Mouse (Mus musculus): Measurements from ENCODE around the gene Ehbp1.

The Ehbp1 gene

DNA sequence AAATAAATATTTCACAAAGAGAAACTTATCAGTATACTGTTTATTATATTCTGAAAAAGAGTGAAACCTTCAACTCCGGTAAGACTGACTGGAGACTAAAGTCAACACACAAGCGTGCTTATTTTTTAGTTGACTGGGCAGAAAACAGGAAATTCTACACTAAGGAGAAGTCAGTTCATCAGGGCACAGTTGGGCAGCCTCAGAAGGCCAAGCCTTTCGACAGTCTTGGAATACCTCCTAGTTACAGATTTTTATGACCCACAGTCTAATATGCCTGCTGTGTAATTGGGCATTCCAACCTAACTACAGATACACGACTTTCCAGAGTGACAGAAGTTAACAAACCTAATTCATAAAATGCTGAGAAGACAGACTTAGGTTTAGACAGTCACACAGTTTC, 145.3 kb downstream of the Ehbp1 start:
- no peak for DNase-seq (ENCODE audit: low read depth)

GRCm38 (mm10) chr11:22194607-22195006, 147.5 kb downstream of the Ehbp1 start:
- DNase-seq (ENCODE audit: low read depth), result no peak

GRCm38 (mm10) chr11:22190576-22190975, 151.5 kb downstream of the Ehbp1 start:
- peak; percentile 10 for DNase-seq (ENCODE audit: low read depth)

GRCm38 (mm10) chr11:22189970-22190369, 152.1 kb downstream of the Ehbp1 start:
- no peak for DNase-seq (ENCODE audit: low read depth)

DNA sequence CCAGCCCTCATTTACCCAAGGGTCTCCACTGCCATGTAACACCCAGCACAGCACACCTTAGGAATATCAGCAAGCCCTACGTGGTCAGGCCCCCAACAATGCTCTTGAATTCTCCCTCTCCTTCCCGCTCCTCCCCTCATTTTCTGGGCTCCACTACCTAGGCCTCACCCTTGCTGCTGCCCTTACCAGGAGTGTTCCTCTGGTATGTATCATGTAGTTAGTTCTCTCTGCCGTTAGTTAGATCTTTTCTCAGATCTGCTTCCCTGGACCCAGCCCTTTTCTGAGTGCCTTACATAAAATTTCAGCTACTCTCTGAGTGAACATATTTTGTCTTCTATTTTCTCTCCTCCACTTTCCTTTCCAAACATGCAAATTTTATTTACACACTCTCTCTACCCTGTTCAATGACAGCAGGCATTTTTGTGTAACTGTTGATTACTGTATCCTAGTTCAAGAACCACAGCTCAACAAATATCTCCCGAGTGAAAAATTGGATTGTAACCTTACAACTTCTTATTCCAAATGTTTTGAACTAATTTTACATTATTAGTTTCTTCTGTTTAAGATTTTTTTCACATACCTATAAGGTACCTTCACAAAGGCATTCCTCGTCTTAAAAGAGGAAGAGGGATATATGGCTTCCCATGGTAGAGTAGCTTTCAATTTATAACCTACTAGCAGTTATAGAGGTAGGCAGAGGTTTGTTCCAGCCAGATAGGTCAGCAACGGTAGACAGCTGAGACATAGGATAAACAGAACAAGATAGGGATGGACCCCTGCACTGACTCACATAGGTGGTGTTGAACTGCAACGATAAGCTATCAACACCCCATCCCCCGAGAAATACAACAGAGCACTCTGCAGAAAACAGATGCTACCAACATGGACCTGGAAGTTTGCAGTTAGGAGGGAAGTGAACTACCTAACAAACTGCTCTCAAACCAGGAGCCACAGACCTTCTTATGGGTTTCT, 160.3 kb downstream of the Ehbp1 start:
- DNase-seq (ENCODE audit: low read depth), result no peak

- DNase-seq (ENCODE audit: low read depth), result no peak
Observed at GRCm38 (mm10) chr11:22180146-22180545, 161.9 kb downstream of the Ehbp1 start.

GRCm38 (mm10) chr11:22178569-22178968, 163.5 kb downstream of the Ehbp1 start:
- no peak for DNase-seq (ENCODE audit: low read depth)

DNA sequence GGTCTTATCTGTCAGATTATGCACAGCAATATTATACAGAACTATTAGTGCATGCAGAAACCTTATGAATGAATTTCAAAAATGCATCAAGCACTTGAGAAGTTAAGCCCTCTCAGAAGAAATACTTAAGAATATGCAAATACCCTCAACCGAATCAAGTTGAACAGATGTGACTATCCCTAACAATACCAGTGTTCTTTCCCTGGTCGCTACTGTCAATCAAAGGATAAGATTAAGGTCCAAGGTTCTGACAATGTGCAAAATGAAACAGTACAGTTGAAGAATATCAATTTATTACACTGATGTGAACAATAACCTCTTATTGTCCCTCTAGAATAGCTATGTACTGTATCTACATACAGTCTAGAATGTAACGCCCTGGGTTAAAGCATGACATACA, 167.8 kb downstream of the Ehbp1 start:
- no peak for DNase-seq (ENCODE audit: low read depth)

GRCm38 (mm10) chr11:22170962-22171638, 171.0 kb downstream of the Ehbp1 start:
- DNase-seq (ENCODE audit: low read depth), result no peak

DNA sequence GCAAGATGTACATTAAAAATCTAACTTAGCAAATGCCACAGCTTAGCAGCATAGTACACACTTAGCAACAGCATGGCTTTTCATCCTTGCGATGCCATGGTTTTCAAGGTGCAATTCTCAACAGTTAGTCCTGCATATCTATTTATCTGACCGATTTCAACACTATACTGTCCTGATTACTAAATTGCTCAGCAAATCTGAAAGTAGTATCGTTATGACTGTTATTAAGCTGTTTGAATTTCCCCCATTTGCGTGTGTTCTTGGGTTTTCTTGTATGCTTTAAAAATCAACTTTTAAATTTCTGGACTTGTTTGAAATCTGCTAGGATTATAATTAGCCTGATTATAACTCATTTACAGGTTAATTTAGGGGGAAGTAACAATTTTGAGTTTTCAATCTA, 184.2 kb downstream of the Ehbp1 start:
- DNase-seq (ENCODE audit: low read depth), result no peak

DNA sequence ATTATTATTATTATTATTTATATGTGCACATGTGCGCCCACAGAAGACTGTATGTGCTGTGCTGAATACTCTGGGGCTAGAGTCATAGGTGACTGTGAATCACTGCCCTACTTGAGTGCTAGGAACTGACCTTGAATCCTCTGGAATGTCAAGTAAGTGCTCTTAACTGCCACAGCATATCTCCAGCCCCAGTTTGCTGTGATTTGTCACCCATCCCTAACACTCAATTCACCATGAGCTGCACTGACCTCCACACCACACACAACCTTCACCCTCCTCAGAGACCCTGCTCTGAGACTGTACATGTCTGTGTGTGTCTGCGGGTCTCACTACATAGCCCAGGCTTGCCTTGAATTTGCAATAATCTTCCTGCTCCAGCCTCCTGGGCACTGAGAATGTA, 185.9 kb downstream of the Ehbp1 start:
- no peak for DNase-seq (ENCODE audit: low read depth)

DNA sequence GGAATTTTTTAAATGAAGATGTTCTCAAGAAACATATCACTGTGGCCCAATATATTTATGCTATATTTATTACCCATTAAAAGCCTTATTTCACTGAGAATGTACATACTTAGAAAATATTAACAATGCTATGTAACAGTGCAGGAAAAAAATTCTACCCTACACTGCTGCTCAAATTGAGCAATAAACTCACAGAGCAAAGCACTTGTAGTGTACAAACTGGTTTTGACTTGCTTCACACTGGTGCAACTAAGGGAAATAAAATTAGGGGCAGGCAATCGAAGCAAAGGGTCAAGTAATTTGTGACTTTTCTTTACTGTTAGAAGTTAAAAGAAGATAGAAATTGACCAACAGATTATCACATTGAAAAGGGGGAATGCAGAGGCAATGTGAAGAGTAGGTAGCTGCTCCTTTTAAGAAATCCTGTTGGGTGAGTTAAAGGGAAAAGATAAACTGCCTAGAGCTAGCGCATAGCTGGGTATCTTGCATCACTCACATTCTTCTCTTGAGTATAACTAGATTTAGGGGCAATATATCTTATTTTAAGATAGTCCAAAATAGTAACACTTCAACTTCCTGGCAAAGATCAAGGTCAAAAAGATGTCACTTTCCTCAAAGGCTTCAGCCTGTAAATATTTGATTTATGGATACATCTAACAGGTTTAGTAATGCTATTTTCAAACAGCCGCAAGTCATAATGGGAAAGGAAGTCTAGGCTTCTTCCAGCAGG, 186.6 kb downstream of the Ehbp1 start:
- DNase-seq (ENCODE audit: low read depth), result peak; percentile 5

GRCm38 (mm10) chr11:22154501-22155294, 187.4 kb downstream of the Ehbp1 start:
- DNase-seq (ENCODE audit: low read depth), result peak; percentile 44

GRCm38 (mm10) chr11:22140737-22141136, 201.4 kb downstream of the Ehbp1 start:
- no peak for DNase-seq (ENCODE audit: low read depth)

GRCm38 (mm10) chr11:22138466-22138865, 203.6 kb downstream of the Ehbp1 start:
- DNase-seq (ENCODE audit: low read depth), result no peak

GRCm38 (mm10) chr11:22125188-22125587, 216.9 kb downstream of the Ehbp1 start:
- DNase-seq (ENCODE audit: low read depth), result no peak

GRCm38 (mm10) chr11:22118853-22119252, 223.2 kb downstream of the Ehbp1 start:
- DNase-seq (ENCODE audit: low read depth), result no peak

DNA sequence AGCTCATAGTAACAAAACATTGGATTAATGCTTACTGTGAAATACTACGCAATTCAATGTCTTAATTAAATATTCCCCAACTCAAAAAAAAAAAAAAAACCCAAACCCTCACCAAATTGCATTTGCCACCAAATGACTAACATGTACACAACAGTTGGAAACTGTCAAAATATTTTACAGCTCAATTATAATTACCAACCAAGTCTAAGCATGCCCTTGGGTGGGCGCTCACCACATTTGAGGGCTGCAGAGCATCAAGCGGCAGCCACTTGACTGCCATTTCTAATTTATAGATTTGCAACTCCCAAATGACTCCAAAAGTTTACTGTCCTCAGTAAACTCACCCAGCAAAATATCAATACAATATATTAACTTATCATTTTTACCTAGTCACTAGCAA, 229.9 kb downstream of the Ehbp1 start:
- DNase-seq (ENCODE audit: low read depth), result no peak

GRCm38 (mm10) chr11:22089346-22089745, 252.7 kb downstream of the Ehbp1 start:
- no peak for DNase-seq (ENCODE audit: low read depth)

GRCm38 (mm10) chr11:22063352-22063751, 278.7 kb downstream of the Ehbp1 start:
- DNase-seq (ENCODE audit: low read depth), result no peak

DNA sequence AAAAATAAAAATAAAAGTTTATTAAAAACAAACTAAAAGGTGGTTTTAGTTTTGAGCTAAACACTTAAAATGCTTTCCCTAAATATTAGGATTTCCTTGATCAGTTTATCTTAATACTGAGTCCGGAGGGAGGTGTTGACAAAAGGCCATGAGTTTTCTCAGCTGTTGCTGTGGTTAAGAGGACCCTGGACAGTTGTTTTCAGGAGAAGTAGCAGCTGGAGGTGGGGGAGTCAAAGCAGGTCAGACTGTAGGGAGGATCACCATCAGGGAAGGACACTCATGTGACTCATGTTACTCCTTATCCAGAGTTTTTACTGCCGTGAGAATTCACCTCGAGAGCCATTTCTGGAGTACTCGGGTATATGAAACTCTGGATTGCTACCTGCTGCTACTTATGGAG, 280.4 kb downstream of the Ehbp1 start:
- no peak for DNase-seq (ENCODE audit: low read depth)

DNA sequence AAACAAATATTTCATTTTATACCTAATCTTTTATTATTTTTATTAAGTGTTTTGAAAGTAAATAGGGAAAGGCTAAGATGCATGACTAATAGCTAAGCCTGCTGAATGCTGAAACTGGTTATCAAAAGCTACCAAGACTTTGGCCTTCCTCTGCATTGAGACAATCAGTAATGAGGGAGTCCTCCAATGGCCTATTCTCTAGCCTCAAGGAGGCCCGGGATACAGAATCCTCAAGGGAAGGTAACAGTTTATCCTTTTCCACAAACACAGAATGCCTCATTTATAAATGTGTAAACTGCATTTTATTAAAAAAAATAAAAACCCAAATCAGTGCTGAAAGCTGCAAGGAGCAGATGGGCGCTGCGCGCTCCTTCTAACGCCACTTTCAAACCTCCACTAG, 284.6 kb downstream of the Ehbp1 start:
- no peak for DNase-seq (ENCODE audit: low read depth)
